Comparison of ENCODE assay signal across 16 mouse cellular contexts in the genomic region with DNA sequence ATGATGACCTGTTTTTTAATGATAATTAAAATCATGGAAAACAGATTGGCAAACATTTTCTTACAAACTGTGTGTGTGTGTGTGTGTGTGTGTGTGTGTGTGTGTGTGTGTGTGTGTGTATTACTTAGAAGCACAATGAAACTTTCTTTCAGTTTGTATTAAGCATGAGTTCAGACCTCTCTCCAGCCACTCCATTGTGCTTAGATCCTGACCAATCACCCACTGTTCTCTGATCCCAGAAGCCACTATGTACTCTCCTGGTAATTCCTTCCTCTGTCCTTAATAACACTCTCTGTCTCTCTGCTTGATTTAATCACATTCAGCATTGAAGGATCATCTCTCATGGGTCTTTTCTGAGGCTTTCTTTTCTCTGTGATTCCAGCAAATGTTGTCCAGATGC.
"Had no signal": no experiment of that assay in that cellular context is flagged by ENCODE, and none has a peak within 500 bp of the region (broad histone marks: within the 10 kb centered on the region; RNA-seq: fewer than 3 reads in every experiment).

No protein-coding gene starts in this region.

- ATAC-seq: midbrain, embryonic 15.5 days had no signal

- DNase-seq: kidney, adult 18-20 months; kidney, adult 9 months; kidney, postnatal 14 days; kidney, postnatal 4 days; layer of hippocampus, adult 9-11 months; layer of hippocampus, postnatal 36 days; liver, embryonic 13.5 days; lung, adult 2 months; lung, postnatal 14 days; lung, postnatal 4 days; thymus, adult 18-20 months; thymus, postnatal 36 days had no signal

- H3K4me1 ChIP-seq: liver, embryonic 13.5 days; midbrain, embryonic 15.5 days; neural tube, embryonic 12.5 days; neural tube, embryonic 15.5 days had no signal

- H3K9me3 ChIP-seq: liver, embryonic 13.5 days; midbrain, embryonic 15.5 days; neural tube, embryonic 12.5 days; neural tube, embryonic 15.5 days had no signal

- H3K27me3 ChIP-seq: liver, embryonic 13.5 days; midbrain, embryonic 15.5 days; neural tube, embryonic 12.5 days; neural tube, embryonic 15.5 days had no signal

- H3K9ac ChIP-seq: liver, embryonic 13.5 days; midbrain, embryonic 15.5 days; neural tube, embryonic 12.5 days; neural tube, embryonic 15.5 days had no signal

- H3K4me2 ChIP-seq: liver, embryonic 13.5 days; midbrain, embryonic 15.5 days; neural tube, embryonic 12.5 days; neural tube, embryonic 15.5 days had no signal

- H3K4me3 ChIP-seq: left cerebral cortex, adult 2 months; liver, embryonic 13.5 days; midbrain, embryonic 15.5 days; neural tube, embryonic 12.5 days; neural tube, embryonic 15.5 days had no signal

- H3K36me3 ChIP-seq: liver, embryonic 13.5 days; midbrain, embryonic 15.5 days; neural tube, embryonic 12.5 days; neural tube, embryonic 15.5 days had no signal

- H3K27ac ChIP-seq: left cerebral cortex, adult 2 months; liver, embryonic 13.5 days; midbrain, embryonic 15.5 days; neural tube, embryonic 12.5 days; neural tube, embryonic 15.5 days had no signal
